Mouse (Mus musculus) midbrain, postnatal 0 days (tissue): ENCODE data around the gene Rbms2. TPM values are rescaled to one million over a fixed set of nuclear protein-coding genes. Genes with fewer than 3 reads are reported as not detected.

Experiments
- ATAC-seq: fragments of 200-750 bp; cut with Nextera tagmentation; 2 replicates; pipeline ENCODE4 v1.8.0; 2017; ENCODE audit warnings: moderate number of reproducible peaks, mild to moderate bottlenecking, moderate TSS enrichment, moderate library complexity; ENCODE audit not compliant: low FRiP score
- DNase-seq: peaks from one replicate; pipeline ENCODE4 v3.0.0-alpha.2; 2015; ENCODE audit warnings: low spot score
- H3K27ac ChIP-seq: fragments of 300-500 bp; sonication (generic); 2 replicates; pipeline ENCODE4 v1.5.1; 2014; ENCODE audit warnings: low read depth, mild to moderate bottlenecking, low read length, mixed read lengths
- H3K27me3 ChIP-seq: fragments of 300-500 bp; sonication (generic); 2 replicates; pipeline ENCODE4 v1.6.1; 2014; ENCODE audit warnings: low read length, control low read depth, mixed read lengths; ENCODE audit not compliant: insufficient read depth
- H3K36me3 ChIP-seq: fragments of 300-500 bp; sonication (generic); 2 replicates; pipeline ENCODE4 v1.6.1; 2014; ENCODE audit warnings: low read length, control low read depth, mixed read lengths; ENCODE audit not compliant: insufficient read depth
- H3K4me1 ChIP-seq: fragments of 300-500 bp; sonication (generic); 2 replicates; pipeline ENCODE4 v1.6.1; 2014; ENCODE audit warnings: mild to moderate bottlenecking, control low read depth, antibody characterized with exemption, low read length, mixed read lengths; ENCODE audit not compliant: insufficient read depth
- H3K4me2 ChIP-seq: fragments of 300-500 bp; sonication (generic); 2 replicates; pipeline ENCODE4 v1.6.1; 2014; ENCODE audit warnings: low read depth, mild to moderate bottlenecking, low read length, mixed read lengths; ENCODE audit not compliant: poor library complexity, severe bottlenecking
- H3K4me3 ChIP-seq: fragments of 300-500 bp; sonication (generic); 2 replicates; pipeline ENCODE4 v1.5.1; 2014; ENCODE audit warnings: low read depth, mild to moderate bottlenecking, low read length, moderate library complexity
- H3K9ac ChIP-seq: fragments of 300-500 bp; sonication (generic); replicated peaks from 2 replicates; pipeline ENCODE4 v1.6.1; 2014; ENCODE audit warnings: mild to moderate bottlenecking, low read length, moderate library complexity, mixed read lengths; ENCODE audit not compliant: poor library complexity, severe bottlenecking
- H3K9me3 ChIP-seq: fragments of 300-500 bp; sonication (generic); 2 replicates; pipeline ENCODE4 v1.6.1; 2016; ENCODE audit warnings: low read length, control low read depth
- CTCF ChIP-seq: IDR thresholded peaks from 2 replicates; pipeline ENCODE4 v1.5.1; 2016; ENCODE audit warnings: antibody characterized with exemption, mild to moderate bottlenecking
- WGBS: fragments of 180-500 bp; shearing (Covaris S2); extraction: QIAGEN DNeasy Blood & Tissue Kit; methylation state at CpG from one replicate; pipeline ENCODE4 v1.1.7; 2014; 5-methylcytosine and 5-hydroxymethylcytosine counted together
- polyA plus RNA-seq: library from polyadenylated mRNA; unstranded; fragments of >200 nt; fragmentation: Nextera tagmentation; extraction: Ambion mirVana; gene quantifications from 2 replicates; pipeline ENCODE4 v1.2.1, GENCODE M21; 2015
- total RNA-seq: library from RNA; depleted of rRNA; stranded (reverse); fragments of >200 nt; gene quantifications from 2 replicates; pipeline ENCODE4 v1.2.3, GENCODE M21; 2014

The Rbms2 gene
- total and polyA plus RNA-seq, 2 experiments from 2014 or later, result 5.2 to 11.1 TPM

GRCm38 (mm10) chr10:128140236-128140952 is 39.7 kb downstream of the Rbms2 start:
- H3K9ac ChIP-seq, result no peak overlapping the region
- H3K4me3 ChIP-seq, result no peak overlapping the region
- no peaks in the 10 kb centered on the region for H3K4me1 ChIP-seq
- H3K27me3 ChIP-seq, result no peaks in the 10 kb centered on the region
- ATAC-seq (no peak), DNase-seq (peak; percentile 61)
- no peaks in the 10 kb centered on the region for H3K36me3 ChIP-seq
- no peak overlapping the region for H3K27ac ChIP-seq
- H3K4me2 ChIP-seq, result no peak overlapping the region
- 71% methylated on average over 12 of the region's 12 CpGs for WGBS
- TF ChIP-seq CTCF, result peak; percentile 76
- H3K9me3 ChIP-seq, result no peaks in the 10 kb centered on the region

GRCm38 (mm10) chr10:128135374-128135773 is 44.7 kb downstream of the Rbms2 start:
- WGBS, result 95% methylated on average over 6 of the region's 6 CpGs
- ATAC-seq, result no peak

GRCm38 (mm10) chr10:128133650-128134332 is 46.3 kb downstream of the Rbms2 start:
- Histone ChIP-seq H3K4me3 (no peak overlapping the region), H3K27ac (no peak overlapping the region), H3K9ac (0 out of 2 replicates have a peak overlapping the region, but pooled peaks have one; percentile 9), H3K9me3 (no peaks in the 10 kb centered on the region), H3K36me3 (peaks cover 8% of the 10 kb centered on the region), H3K4me2 (peak overlapping the region; percentile 12; the same call in 1 of the 2 replicates), H3K27me3 (no peaks in the 10 kb centered on the region), H3K4me1 (no peaks in the 10 kb centered on the region)
- no peak for ATAC-seq
- no peak for TF ChIP-seq CTCF
- 32% methylated on average over 13 of the region's 13 CpGs for WGBS
- DNase-seq, result peak; percentile 27

More at GRCm38 (mm10) chr10:128135374-128135773, 44.7 kb downstream of the Rbms2 start:
- no peak overlapping the region for H3K9ac ChIP-seq
- H3K4me3 ChIP-seq, result no peak overlapping the region
- H3K9me3 ChIP-seq, result no peaks in the 10 kb centered on the region
- H3K27me3 ChIP-seq, result no peaks in the 10 kb centered on the region
- TF ChIP-seq CTCF, result no peak
- no peak overlapping the region for H3K27ac ChIP-seq
- DNase-seq, result no peak
- no peaks in the 10 kb centered on the region for H3K36me3 ChIP-seq
- H3K4me1 ChIP-seq, result no peaks in the 10 kb centered on the region
- no peak overlapping the region for H3K4me2 ChIP-seq

- Histone ChIP-seq H3K4me3 (no peak overlapping the region), H3K9me3 (no peaks in the 10 kb centered on the region)
These were observed 48.3 kb downstream of the Rbms2 start for GRCm38 (mm10) chr10:128131812-128132211.

GRCm38 (mm10) chr10:128131297-128131696 is 48.8 kb downstream of the Rbms2 start:
- H3K27me3 ChIP-seq, result no peaks in the 10 kb centered on the region
- TF ChIP-seq CTCF, result no peak
- no peaks in the 10 kb centered on the region for H3K9me3 ChIP-seq
- no peaks in the 10 kb centered on the region for H3K4me1 ChIP-seq
- H3K36me3 ChIP-seq, result peaks cover 29% of the 10 kb centered on the region
- H3K4me2 ChIP-seq, result no peak overlapping the region
- H3K27ac ChIP-seq, result no peak overlapping the region
- no peak overlapping the region for H3K9ac ChIP-seq
- no peak overlapping the region for H3K4me3 ChIP-seq
- WGBS, result 85% methylated on average over 3 of the region's 3 CpGs
- DNase-seq (no peak), ATAC-seq (no peak)

More at GRCm38 (mm10) chr10:128131812-128132211, 48.3 kb downstream of the Rbms2 start:
- Histone ChIP-seq H3K4me1 (no peaks in the 10 kb centered on the region), H3K27me3 (no peaks in the 10 kb centered on the region), H3K36me3 (peaks cover 24% of the 10 kb centered on the region), H3K27ac (no peak overlapping the region), H3K4me2 (no peak overlapping the region), H3K9ac (no peak overlapping the region)
- TF ChIP-seq CTCF, result no peak
- ATAC-seq (no peak), DNase-seq (no peak)

GRCm38 (mm10) chr10:128128143-128128542 is 52.0 kb downstream of the Rbms2 start:
- peaks cover 60% of the 10 kb centered on the region for H3K36me3 ChIP-seq

More at GRCm38 (mm10) chr10:128128143-128128542, 52.0 kb downstream of the Rbms2 start:
- 92% methylated on average over 8 of the region's 8 CpGs for WGBS
- Histone ChIP-seq H3K4me2 (no peak overlapping the region), H3K27me3 (no peaks in the 10 kb centered on the region), H3K9ac (no peak overlapping the region), H3K27ac (no peak overlapping the region), H3K4me1 (no peaks in the 10 kb centered on the region), H3K4me3 (no peak overlapping the region), H3K9me3 (no peaks in the 10 kb centered on the region)
- ATAC-seq (no peak), DNase-seq (no peak)
- no peak for TF ChIP-seq CTCF
